In the genomic region with DNA sequence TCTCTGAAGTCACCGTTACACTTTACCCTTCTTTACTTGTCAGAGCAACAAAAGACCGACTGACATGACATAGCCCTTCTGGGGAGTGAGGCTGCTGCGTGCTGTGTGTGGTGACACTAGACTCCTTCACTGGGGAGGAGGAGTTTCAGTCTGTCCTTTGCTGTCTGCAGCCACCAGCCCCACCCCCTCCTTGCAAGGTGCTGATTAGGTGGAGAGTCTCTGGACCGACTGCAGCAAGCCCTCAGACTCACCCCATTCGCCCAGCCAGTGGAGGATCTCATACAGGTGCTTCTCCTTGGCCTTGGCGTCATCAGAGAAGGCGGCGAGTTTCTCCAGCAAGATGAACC, we compare ENCODE assay signal across 18 mouse cellular contexts. TPM values are rescaled to one million over a fixed set of nuclear protein-coding genes. Genes with fewer than 3 reads are reported as not detected.
DNase-seq lines count a peak whose midpoint lies in the region; ATAC-seq and TF ChIP-seq lines count a peak whose summit lies in the region.
"Had no signal": no experiment of that assay in that cellular context is flagged by ENCODE, and none has a peak within 500 bp of the region (broad histone marks: within the 10 kb centered on the region; RNA-seq: fewer than 3 reads in every experiment).

No protein-coding gene starts in this region.

- ATAC-seq in embryonic facial prominence, embryonic 14.5 days (ENCODE audit: low read depth): 0 out of 2 replicates have a peak, but pooled peaks have one; percentile 15
- peak; percentile 28; the same call in 1 of the 2 replicates for ATAC-seq in kidney, embryonic 16.5 days (ENCODE audit: low FRiP score, low TSS enrichment)
- ATAC-seq in intestine, postnatal 0 days: peak; percentile 55
- ATAC-seq in liver, postnatal 0 days: peak; percentile 43
- ATAC-seq: hindbrain, postnatal 0 days had no signal

- H3K4me2 ChIP-seq in embryonic facial prominence, embryonic 14.5 days (ENCODE audit: low read depth, low read length): no peak overlapping the region
- H3K4me2 ChIP-seq in kidney, embryonic 16.5 days (replicated peaks; ENCODE audit: low read depth, low read length): no peak overlapping the region
- H3K4me2 ChIP-seq in intestine, postnatal 0 days (replicated peaks; ENCODE audit: low read depth): peak overlapping the region; percentile 28
- H3K4me2 ChIP-seq in liver, postnatal 0 days (ENCODE audit: low read depth, low read length): no peak overlapping the region
- H3K4me2 ChIP-seq: embryonic facial prominence, embryonic 13.5 days; lung, embryonic 14.5 days; neural tube, embryonic 12.5 days had no signal

- H3K4me1 ChIP-seq in embryonic facial prominence, embryonic 14.5 days (ENCODE audit: control insufficient read depth, insufficient read depth, low read length): no peaks in the 10 kb centered on the region
- peaks cover 12% of the 10 kb centered on the region for H3K4me1 ChIP-seq in embryonic facial prominence, embryonic 10.5 days
- H3K4me1 ChIP-seq in kidney, embryonic 16.5 days (ENCODE audit: insufficient read depth, low read length): peaks cover 4% of the 10 kb centered on the region; the same call in 1 of the 2 replicates
- H3K4me1 ChIP-seq in intestine, postnatal 0 days (replicated peaks; ENCODE audit: control insufficient read depth, insufficient read depth, low read length): no peaks in the 10 kb centered on the region
- peaks cover 4% of the 10 kb centered on the region; the same call in 1 of the 2 replicates for H3K4me1 ChIP-seq in liver, postnatal 0 days (ENCODE audit: insufficient read depth)
- H3K4me1 ChIP-seq: embryonic facial prominence, embryonic 13.5 days; neural tube, embryonic 12.5 days had no signal

- H3K9ac ChIP-seq in embryonic facial prominence, embryonic 14.5 days (ENCODE audit: low read depth, low read length): no peak overlapping the region
- no peak overlapping the region for H3K9ac ChIP-seq in kidney, embryonic 16.5 days (replicated peaks; ENCODE audit: low read length)
- H3K9ac ChIP-seq in intestine, postnatal 0 days (ENCODE audit: low read depth, low read length): no peak overlapping the region
- no peak overlapping the region for H3K9ac ChIP-seq in liver, postnatal 0 days (replicated peaks)
- H3K9ac ChIP-seq: lung, embryonic 14.5 days; neural tube, embryonic 12.5 days had no signal

- no peak for TF ChIP-seq CTCF in intestine, postnatal 0 days (IDR thresholded peaks at IDR 0.05; ENCODE audit: low read depth)
- TF ChIP-seq CTCF in liver, postnatal 0 days (IDR thresholded peaks at IDR 0.05; ENCODE audit: low read depth): no peak

- H3K9me3 ChIP-seq in embryonic facial prominence, embryonic 14.5 days (ENCODE audit: control insufficient read depth, low read length): no peaks in the 10 kb centered on the region
- H3K9me3 ChIP-seq in embryonic facial prominence, embryonic 10.5 days: no peaks in the 10 kb centered on the region
- H3K9me3 ChIP-seq in kidney, embryonic 16.5 days (ENCODE audit: low read length): no peaks in the 10 kb centered on the region
- no peaks in the 10 kb centered on the region for H3K9me3 ChIP-seq in intestine, postnatal 0 days (ENCODE audit: control insufficient read depth)
- no peaks in the 10 kb centered on the region for H3K9me3 ChIP-seq in liver, postnatal 0 days (ENCODE audit: low read length)
- H3K9me3 ChIP-seq: embryonic facial prominence, embryonic 13.5 days; limb, embryonic 10.5 days; neural tube, embryonic 12.5 days had no signal

- no peak overlapping the region for H3K27ac ChIP-seq in embryonic facial prominence, embryonic 14.5 days (replicated peaks; ENCODE audit: low read depth, low read length)
- H3K27ac ChIP-seq in embryonic facial prominence, embryonic 10.5 days (replicated peaks): no peak overlapping the region
- H3K27ac ChIP-seq in kidney, embryonic 16.5 days (ENCODE audit: low read length): no peak overlapping the region
- H3K27ac ChIP-seq in intestine, postnatal 0 days (ENCODE audit: low read depth, low read length): peak overlapping the region; percentile 60
- H3K27ac ChIP-seq in liver, postnatal 0 days (ENCODE audit: low read depth): no peak overlapping the region
- H3K27ac ChIP-seq: embryonic facial prominence, embryonic 13.5 days; gastrocnemius, adult 2 months; hindbrain, postnatal 0 days; limb, embryonic 10.5 days; macrophage; neural tube, embryonic 12.5 days had no signal

- no peak for DNase-seq in embryonic facial prominence, embryonic 14.5 days (ENCODE audit: low spot score)
- no peak for DNase-seq in embryonic facial prominence, embryonic 10.5 days (ENCODE audit: low spot score)
- no peak for DNase-seq in kidney, postnatal 4 days
- no peak for DNase-seq in liver, postnatal 0 days
- DNase-seq in embryo, embryonic 9.5 days (ENCODE audit: extremely low spot score): no peak
- DNase-seq in natural killer cell, adult 2 months (ENCODE audit: low spot score in 2 of 2): no peak
- DNase-seq: cerebellum, adult 18-20 months; gastrocnemius, adult 2 months; right cerebral cortex, postnatal 25 days; thymus, postnatal 36 days had no signal

- no peak overlapping the region for H3K4me3 ChIP-seq in embryonic facial prominence, embryonic 14.5 days (ENCODE audit: low read depth, low read length)
- H3K4me3 ChIP-seq in embryonic facial prominence, embryonic 10.5 days: no peak overlapping the region
- H3K4me3 ChIP-seq in kidney, embryonic 16.5 days (ENCODE audit: low read length): no peak overlapping the region
- H3K4me3 ChIP-seq in intestine, postnatal 0 days (ENCODE audit: low read depth, low read length): no peak overlapping the region
- H3K4me3 ChIP-seq in liver, postnatal 0 days (ENCODE audit: low read depth, low read length): no peak overlapping the region
- H3K4me3 ChIP-seq: embryonic facial prominence, embryonic 13.5 days; gastrocnemius, adult 2 months; limb, embryonic 10.5 days; neural tube, embryonic 12.5 days had no signal

- 64% methylated on average over 7 of the region's 8 CpGs for WGBS in embryonic facial prominence, embryonic 14.5 days
- 54% methylated on average over 8 of the region's 8 CpGs for WGBS in embryonic facial prominence, embryonic 10.5 days
- WGBS in kidney, embryonic 16.5 days: 52% methylated on average over 8 of the region's 8 CpGs
- WGBS in intestine, postnatal 0 days: 50% methylated on average over 8 of the region's 8 CpGs
- WGBS in liver, postnatal 0 days (ENCODE audit: insufficient replicate concordance): 56% methylated on average over 8 of the region's 8 CpGs

- H3K36me3 ChIP-seq in embryonic facial prominence, embryonic 14.5 days (ENCODE audit: control insufficient read depth, insufficient read depth, low read length): no peaks in the 10 kb centered on the region
- no peaks in the 10 kb centered on the region for H3K36me3 ChIP-seq in embryonic facial prominence, embryonic 10.5 days (replicated peaks)
- H3K36me3 ChIP-seq in kidney, embryonic 16.5 days (ENCODE audit: insufficient read depth, low read length): no peaks in the 10 kb centered on the region
- no peaks in the 10 kb centered on the region for H3K36me3 ChIP-seq in intestine, postnatal 0 days (ENCODE audit: control insufficient read depth, insufficient read depth)
- H3K36me3 ChIP-seq in liver, postnatal 0 days (replicated peaks; ENCODE audit: insufficient read depth, low read length): no peaks in the 10 kb centered on the region
- H3K36me3 ChIP-seq: embryonic facial prominence, embryonic 13.5 days; limb, embryonic 10.5 days; neural tube, embryonic 12.5 days had no signal

- no peak for TF ChIP-seq EP300 in liver, postnatal 0 days (IDR thresholded peaks at IDR 0.05; ENCODE audit: low read depth)

- H3K27me3 ChIP-seq in embryonic facial prominence, embryonic 14.5 days (replicated peaks; ENCODE audit: control insufficient read depth, insufficient read depth, low read length): no peaks in the 10 kb centered on the region
- H3K27me3 ChIP-seq in embryonic facial prominence, embryonic 10.5 days (replicated peaks; ENCODE audit: low read depth, poor library complexity, severe bottlenecking): no peaks in the 10 kb centered on the region
- no peaks in the 10 kb centered on the region for H3K27me3 ChIP-seq in kidney, embryonic 16.5 days (ENCODE audit: insufficient read depth, low read length)
- no peaks in the 10 kb centered on the region for H3K27me3 ChIP-seq in intestine, postnatal 0 days (replicated peaks; ENCODE audit: control insufficient read depth, insufficient read depth, low read length)
- H3K27me3 ChIP-seq in liver, postnatal 0 days (ENCODE audit: insufficient read depth, low read length): no peaks in the 10 kb centered on the region
- H3K27me3 ChIP-seq: embryonic facial prominence, embryonic 13.5 days; neural tube, embryonic 12.5 days had no signal

RNA-seq across cellular contexts. Expression of a gene that starts 9.7 kb away (rescaled TPM):
- polyA plus RNA-seq in embryonic facial prominence, embryonic 14.5 days (2014; fragmentation: Nextera tagmentation; extraction: Ambion mirVana): 40.1 and 42.2 TPM in 2 replicates
- polyA plus RNA-seq in embryonic facial prominence, embryonic 10.5 days (2016; fragmentation: Nextera tagmentation; extraction: Ambion mirVana): 72.3 and 76.1 TPM in 2 replicates
- 62.2 and 67.5 TPM in 2 replicates for polyA plus RNA-seq in kidney, embryonic 16.5 days (2015; fragmentation: Nextera tagmentation; extraction: Ambion mirVana)
- polyA plus RNA-seq in intestine, postnatal 0 days (2015; fragmentation: Nextera tagmentation; extraction: Ambion mirVana): 10.8 and 12.7 TPM in 2 replicates
- polyA plus RNA-seq in liver, postnatal 0 days (2015; fragmentation: Nextera tagmentation; extraction: Ambion mirVana): 7.1 and 8.6 TPM in 2 replicates

RNA-seq across cellular contexts. Expression of a gene that starts 10.5 kb away (rescaled TPM):
- polyA plus RNA-seq in embryonic facial prominence, embryonic 14.5 days (2014; fragmentation: Nextera tagmentation; extraction: Ambion mirVana): 0.06 and 0.14 TPM in 2 replicates
- polyA plus RNA-seq in embryonic facial prominence, embryonic 10.5 days (2016; fragmentation: Nextera tagmentation; extraction: Ambion mirVana): 0.30 TPM in 1 of 2 replicates, not detected in the other
- polyA plus RNA-seq in kidney, embryonic 16.5 days (2015; fragmentation: Nextera tagmentation; extraction: Ambion mirVana): 0.21 and 0.30 TPM in 2 replicates
- polyA plus RNA-seq in intestine, postnatal 0 days (2015; fragmentation: Nextera tagmentation; extraction: Ambion mirVana): not detected in 2 replicates
- polyA plus RNA-seq in liver, postnatal 0 days (2015; fragmentation: Nextera tagmentation; extraction: Ambion mirVana): not detected in 2 replicates
- polyA plus RNA-seq: macrophage had no signal

RNA-seq across cellular contexts. Expression of a gene that starts 33.4 kb away (rescaled TPM):
- 115 and 130 TPM in 2 replicates for polyA plus RNA-seq in embryonic facial prominence, embryonic 14.5 days (2014; fragmentation: Nextera tagmentation; extraction: Ambion mirVana)
- 185 and 189 TPM in 2 replicates for polyA plus RNA-seq in embryonic facial prominence, embryonic 10.5 days (2016; fragmentation: Nextera tagmentation; extraction: Ambion mirVana)
- 177 and 181 TPM in 2 replicates for polyA plus RNA-seq in kidney, embryonic 16.5 days (2015; fragmentation: Nextera tagmentation; extraction: Ambion mirVana)
- polyA plus RNA-seq in intestine, postnatal 0 days (2015; fragmentation: Nextera tagmentation; extraction: Ambion mirVana): 86.8 and 92.0 TPM in 2 replicates
- 25.1 and 27.2 TPM in 2 replicates for polyA plus RNA-seq in liver, postnatal 0 days (2015; fragmentation: Nextera tagmentation; extraction: Ambion mirVana)
